Mouse (Mus musculus): ENCODE results near the gene Gm3233. TPM values are rescaled to one million over a fixed set of nuclear protein-coding genes. Genes with fewer than 3 reads are reported as not detected.
"Not testable (repeated sequence)": the region's sequence is repeated elsewhere in the genome, so short reads cannot be mapped to it uniquely, and the experiment has no call there.

Gm3233 gene
- total RNA-seq, 1 experiment from 2014 or later, result not detected

DNA sequence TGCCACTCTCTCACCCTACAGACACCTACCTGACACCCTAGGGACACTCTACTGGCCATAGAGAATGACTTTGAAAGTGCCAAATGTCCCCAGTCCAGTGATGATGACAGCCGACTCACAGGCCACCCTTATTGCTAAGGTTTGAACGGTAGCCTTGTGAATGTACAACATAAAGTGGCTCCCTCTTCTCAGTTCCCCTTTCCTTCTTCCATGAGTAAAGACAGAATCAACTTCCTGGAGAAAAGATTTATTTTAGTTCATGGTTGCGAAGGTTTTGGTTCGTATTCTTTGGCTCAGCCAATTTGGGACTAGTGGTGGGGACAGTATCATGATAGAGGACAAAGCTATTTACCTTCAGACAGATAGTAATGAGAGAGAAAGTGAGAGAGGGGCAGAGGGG is 20.6 kb downstream of the Gm3233 start:
- ATAC-seq (ENCODE audit: extremely low read depth, insufficient number of reproducible peaks, low FRiP score, poor library complexity, severe bottlenecking), result no peak

DNA sequence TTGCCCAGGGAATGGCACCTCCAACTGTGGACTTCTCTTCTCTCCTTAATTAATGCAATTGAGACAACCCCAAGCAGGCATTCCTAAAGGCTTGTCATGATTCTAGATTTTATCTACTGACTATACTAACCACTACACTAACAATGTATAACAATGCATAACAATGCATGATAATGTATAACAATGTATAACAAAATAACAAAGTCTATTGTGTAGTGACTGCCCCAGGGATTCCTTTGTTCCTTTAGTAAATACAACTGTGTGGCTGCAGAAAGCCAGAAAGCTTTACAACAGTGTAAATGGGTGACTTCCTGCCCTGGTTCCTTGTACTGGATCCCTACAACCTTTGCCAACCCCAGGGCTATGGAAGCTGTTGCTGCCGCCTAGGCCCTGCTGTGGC is 23.6 kb downstream of the Gm3233 start:
- no peak for ATAC-seq (ENCODE audit: extremely low read depth, insufficient number of reproducible peaks, low FRiP score, poor library complexity, severe bottlenecking)

DNA sequence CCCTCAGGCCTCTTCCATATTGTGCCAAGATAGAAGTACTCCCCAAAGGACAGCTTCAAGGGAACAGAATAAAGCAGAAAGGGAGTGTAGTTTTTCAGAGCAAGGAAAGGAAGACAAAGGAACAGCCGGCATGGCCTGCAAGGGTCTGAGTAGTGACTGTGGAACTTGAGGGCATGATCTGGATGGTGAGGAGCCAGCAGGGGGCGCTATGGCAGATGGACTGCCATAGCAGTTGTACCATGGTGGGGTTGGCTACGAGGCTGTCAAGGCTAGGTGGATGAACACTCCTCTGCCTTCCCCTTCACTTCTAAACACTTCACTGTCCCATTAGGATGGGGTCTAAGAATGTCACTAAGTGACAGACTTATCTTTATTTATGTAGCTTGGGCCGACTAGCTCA is 30.2 kb downstream of the Gm3233 start:
- ATAC-seq (ENCODE audit: extremely low read depth, insufficient number of reproducible peaks, low FRiP score, poor library complexity, severe bottlenecking), result no peak

DNA sequence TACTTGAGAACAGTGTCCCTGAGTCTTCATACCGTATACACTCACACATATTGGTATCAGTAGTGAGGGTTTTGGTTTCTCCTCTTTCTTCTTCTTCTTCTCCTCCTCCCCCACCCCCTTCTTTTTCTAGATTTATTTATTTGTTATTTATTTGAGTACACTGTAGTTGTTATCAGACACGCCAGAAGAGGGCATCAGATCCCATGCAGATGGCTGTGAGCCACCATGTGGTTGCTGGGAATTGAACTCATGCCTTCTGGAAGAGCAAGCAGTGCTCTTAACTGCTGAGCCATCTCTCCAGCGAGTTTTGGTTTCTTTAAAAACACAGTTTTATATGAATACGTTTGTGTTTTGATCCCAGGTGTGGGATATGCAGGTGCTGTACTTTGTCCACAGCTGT is 31.2 kb downstream of the Gm3233 start:
- no peak for ATAC-seq (ENCODE audit: extremely low read depth, insufficient number of reproducible peaks, low FRiP score, poor library complexity, severe bottlenecking)

DNA sequence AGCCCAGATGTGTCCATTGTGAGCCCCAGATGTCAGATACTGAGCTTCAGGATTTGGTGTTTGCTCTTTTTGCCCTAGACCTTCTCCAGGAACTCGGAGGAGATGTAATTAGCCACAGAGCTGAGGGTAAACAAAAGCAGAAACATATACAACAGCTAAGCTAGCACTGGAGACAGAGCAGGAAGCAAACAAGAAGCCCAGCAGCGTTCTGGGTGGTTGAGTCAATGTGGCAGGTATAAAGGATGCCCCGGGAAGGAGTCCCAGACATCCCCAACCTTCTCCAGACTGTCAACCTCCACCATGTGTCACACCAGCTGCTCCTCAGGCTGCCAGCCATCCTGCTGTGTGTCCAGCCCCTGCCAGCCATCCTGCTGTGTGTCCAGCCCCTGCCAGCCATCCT is 33.3 kb downstream of the Gm3233 start, which contains the start of gene Gm10100:
Gene Gm10100, plus strand, starts transcription at position 301 of the 400 bp plus-strand sequence.
- no peak for ATAC-seq (ENCODE audit: extremely low read depth, insufficient number of reproducible peaks, low FRiP score, poor library complexity, severe bottlenecking)

DNA sequence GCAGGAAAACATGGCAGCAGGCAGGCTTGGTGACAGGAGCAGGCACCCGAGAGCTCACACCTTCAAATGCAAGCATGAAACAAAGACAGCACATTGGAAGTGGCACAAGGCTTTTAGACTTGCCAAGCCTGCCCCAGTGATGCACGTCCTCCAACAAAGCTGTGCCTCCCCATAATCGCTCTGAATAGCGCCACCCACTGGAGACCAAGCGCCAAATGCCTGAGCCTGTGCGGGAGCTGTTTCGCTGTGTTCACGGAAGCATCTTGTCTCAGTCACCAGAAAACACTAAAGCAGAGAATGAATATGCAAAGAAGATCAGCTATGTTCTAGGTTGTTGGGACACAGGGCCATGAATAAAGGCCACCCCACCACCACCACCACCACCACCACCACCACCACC is 34.6 kb downstream of the Gm3233 start:
- no peak for ATAC-seq (ENCODE audit: extremely low read depth, insufficient number of reproducible peaks, low FRiP score, poor library complexity, severe bottlenecking)

DNA sequence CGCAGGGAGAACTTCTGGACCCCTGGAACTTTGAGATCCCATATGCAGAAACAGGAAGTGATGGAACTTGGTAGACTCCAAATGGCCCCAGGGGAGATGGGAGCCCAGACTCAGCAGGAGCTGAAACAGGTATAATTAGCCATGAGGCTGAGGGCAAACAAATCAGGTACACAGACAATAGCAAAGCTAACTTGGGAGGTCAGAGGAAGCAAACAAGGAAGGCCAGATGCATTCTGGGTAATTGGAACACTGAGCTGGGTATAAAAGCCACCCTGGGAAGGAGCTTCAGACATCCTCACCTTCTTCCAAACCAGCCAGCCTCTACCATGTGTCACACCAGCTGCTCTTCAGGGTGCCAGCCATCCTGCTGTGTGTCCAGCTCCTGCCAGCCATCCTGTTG is 39.2 kb downstream of the Gm3233 start, which contains the start of gene Krtap12-1:
Gene Krtap12-1, plus strand, starts transcription at position 301 of the 400 bp plus-strand sequence.
- not testable (repeated sequence) for ATAC-seq (ENCODE audit: extremely low read depth, insufficient number of reproducible peaks, low FRiP score, poor library complexity, severe bottlenecking)

DNA sequence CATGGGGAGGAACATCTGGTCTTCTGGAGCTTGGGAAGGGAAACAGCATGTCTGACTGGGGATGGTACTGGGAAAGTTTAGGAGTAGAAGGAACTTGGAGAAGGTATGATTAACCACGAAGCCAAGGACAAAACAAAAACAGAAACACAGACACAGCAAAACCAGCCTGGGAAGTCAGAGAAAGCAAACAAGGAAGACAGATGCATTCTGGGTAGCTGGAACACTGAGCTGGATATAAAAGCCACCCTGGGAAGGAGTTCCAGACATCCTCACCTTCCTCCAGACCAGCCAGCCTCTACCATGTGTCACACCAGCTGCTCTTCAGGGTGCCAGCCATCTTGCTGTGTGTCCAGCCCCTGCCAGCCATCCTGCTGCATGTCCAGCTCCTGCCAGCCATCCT is 44.0 kb downstream of the Gm3233 start, which contains the start of gene Gm10142:
Gene Gm10142, plus strand, starts transcription at position 301 of the 400 bp plus-strand sequence.
- no peak for ATAC-seq (ENCODE audit: extremely low read depth, insufficient number of reproducible peaks, low FRiP score, poor library complexity, severe bottlenecking)

DNA sequence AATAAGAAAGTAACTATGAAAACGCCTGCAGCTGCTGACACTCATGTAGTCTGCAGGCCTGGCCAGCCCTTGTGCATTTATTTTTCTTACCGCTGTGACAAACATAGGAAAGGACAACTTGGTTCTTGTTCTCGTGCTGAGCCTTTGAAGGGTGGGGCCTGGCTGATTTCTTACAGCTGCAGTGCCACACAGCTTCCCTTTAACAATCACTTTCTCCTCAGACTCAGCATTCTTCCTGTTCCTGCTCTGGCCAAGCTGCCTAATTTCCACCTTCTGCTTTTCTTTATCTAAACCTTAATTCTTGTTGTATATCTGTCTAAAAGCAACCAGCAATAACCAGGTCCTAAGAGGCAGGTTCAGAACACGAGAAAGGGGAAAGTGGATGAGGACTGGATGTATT is 45.7 kb downstream of the Gm3233 start:
- ATAC-seq (ENCODE audit: extremely low read depth, insufficient number of reproducible peaks, low FRiP score, poor library complexity, severe bottlenecking), result no peak

DNA sequence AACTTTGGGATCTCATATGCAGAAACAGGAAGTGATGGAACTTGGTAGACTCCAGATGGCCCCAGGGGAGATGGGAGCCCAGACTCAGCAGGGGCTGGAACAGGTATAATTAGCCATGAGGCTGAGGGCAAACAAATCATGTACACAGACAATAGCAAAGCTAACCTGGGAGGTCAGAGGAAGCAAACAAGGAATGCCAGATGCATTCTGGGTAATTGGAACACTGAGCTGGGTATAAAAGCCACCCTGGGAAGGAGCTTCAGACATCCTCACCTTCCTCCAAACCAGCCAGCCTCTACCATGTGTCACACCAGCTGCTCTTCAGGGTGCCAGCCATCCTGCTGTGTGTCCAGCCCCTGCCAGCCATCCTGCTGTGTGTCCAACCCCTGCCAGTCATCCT is 48.3 kb downstream of the Gm3233 start, which contains the start of gene Gm10024:
Gene Gm10024, plus strand, starts transcription at position 301 of the 400 bp plus-strand sequence.
- not testable (repeated sequence) for ATAC-seq (ENCODE audit: extremely low read depth, insufficient number of reproducible peaks, low FRiP score, poor library complexity, severe bottlenecking)

DNA sequence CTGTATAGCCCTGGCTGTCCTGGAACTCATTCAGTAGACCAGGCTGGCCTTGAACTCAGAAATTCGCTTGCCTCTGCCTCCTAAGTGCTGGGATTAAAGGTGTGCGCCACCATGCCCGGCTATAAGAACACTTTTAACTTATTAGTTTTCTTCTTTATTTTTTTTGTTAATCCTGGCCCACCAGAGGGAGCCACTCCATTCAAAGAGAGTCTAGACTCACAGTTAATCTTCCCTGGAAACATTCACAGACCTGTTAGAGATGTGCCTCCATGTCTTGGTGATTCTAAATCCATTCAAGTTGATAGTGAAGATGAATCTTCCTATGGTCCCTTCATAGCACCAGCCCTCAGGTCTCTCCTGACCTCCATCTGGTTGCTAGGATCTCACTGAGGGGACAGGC is 49.7 kb downstream of the Gm3233 start:
- no peak for ATAC-seq (ENCODE audit: extremely low read depth, insufficient number of reproducible peaks, low FRiP score, poor library complexity, severe bottlenecking)

Other genes with a start within 250 kb of the Gm3233 start
- gene Fam207a, start 243.9 kb downstream of the Gm3233 start, total RNA-seq (2017), result 23.3 and 29.5 TPM in 2 replicates
- gene Itgb2, start 229.4 kb downstream of the Gm3233 start, total RNA-seq (2017), result 452 and 473 TPM in 2 replicates
- 78.7 and 87.5 TPM in 2 replicates for gene Pttg1ip, start 178.0 kb downstream of the Gm3233 start, total RNA-seq (2017)
- gene Sumo3, start 153.6 kb downstream of the Gm3233 start, total RNA-seq (2017), result 32.6 and 52.2 TPM in 2 replicates
- not detected in 2 replicates for gene Gm49325, start 153.5 kb downstream of the Gm3233 start, total RNA-seq (2017)
- gene Ube2g2, start 137.4 kb downstream of the Gm3233 start, total RNA-seq (2017), result 21.9 and 23.3 TPM in 2 replicates
- gene Tspear, start 73.1 kb downstream of the Gm3233 start, total RNA-seq (2017), result not detected in 2 replicates
- not detected in 2 replicates for gene Gm19402, start 68.9 kb downstream of the Gm3233 start, total RNA-seq (2017)
- gene Gm9508, start 62.4 kb downstream of the Gm3233 start, total RNA-seq (2017), result not detected in 2 replicates
- gene Gm10272, start 53.1 kb downstream of the Gm3233 start, total RNA-seq (2017), result not detected in 2 replicates
- not detected in 2 replicates for gene Gm10024, start 48.2 kb downstream of the Gm3233 start, total RNA-seq (2017)
- gene Gm10142, start 43.9 kb downstream of the Gm3233 start, total RNA-seq (2017), result not detected in 2 replicates
- gene Krtap12-1, start 39.1 kb downstream of the Gm3233 start, total RNA-seq (2017), result not detected in 2 replicates
- gene Gm10100, start 33.2 kb downstream of the Gm3233 start, total RNA-seq (2017), result not detected in 2 replicates
- not detected in 2 replicates for gene Gm18596, start 17.0 kb downstream of the Gm3233 start, total RNA-seq (2017)
- gene Gm9736, start 8.3 kb downstream of the Gm3233 start, total RNA-seq (2017), result not detected in 2 replicates
- not detected in 2 replicates for gene Gm3238, start 11.6 kb upstream of the Gm3233 start, total RNA-seq (2017)
- not detected in 2 replicates for gene Gm7138, start 17.3 kb upstream of the Gm3233 start, total RNA-seq (2017)
- not detected in 2 replicates for gene Gm3250, start 22.9 kb upstream of the Gm3233 start, total RNA-seq (2017)
- gene Gm7137, start 28.5 kb upstream of the Gm3233 start, total RNA-seq (2017), result not detected in 2 replicates
- not detected in 2 replicates for gene Gm9639, start 35.4 kb upstream of the Gm3233 start, total RNA-seq (2017)
- gene Gm19668, start 39.5 kb upstream of the Gm3233 start, total RNA-seq (2017), result not detected in 2 replicates
- not detected in 2 replicates for gene Gm9507, start 52.2 kb upstream of the Gm3233 start, total RNA-seq (2017)
- not detected in 2 replicates for gene Gm2696, start 55.0 kb upstream of the Gm3233 start, total RNA-seq (2017)
- not detected in 2 replicates for gene Krtap10-4, start 67.4 kb upstream of the Gm3233 start, total RNA-seq (2017)
- not detected in 2 replicates for gene Krtap10-10, start 76.3 kb upstream of the Gm3233 start, total RNA-seq (2017)
- not detected in 2 replicates for gene Gm36176, start 87.1 kb upstream of the Gm3233 start, total RNA-seq (2017)
- not detected in 2 replicates for gene Gm10318, start 93.2 kb upstream of the Gm3233 start, total RNA-seq (2017)
- not detected in 2 replicates for gene Gm3285, start 102.3 kb upstream of the Gm3233 start, total RNA-seq (2017)
- gene Lrrc3, start 142.9 kb upstream of the Gm3233 start, total RNA-seq (2017), result 0.12 and 0.23 TPM in 2 replicates
- gene Trpm2, start 210.9 kb upstream of the Gm3233 start, total RNA-seq (2017), result 216 and 259 TPM in 2 replicates
- 7.6 and 9.8 TPM in 2 replicates for gene 1810043G02Rik, start 218.8 kb upstream of the Gm3233 start, total RNA-seq (2017)